Mouse (Mus musculus): ENCODE measurements at regions not wholly inside any gene's neighbourhood (a gene's known extent, or its start where the extent isn't known, plus 50 kb on each side); places are given as distances from the start of the nearest gene placed in this dataset.
A peak's percentile ranks its signal among the peaks of the same experiment; 100 is the strongest.

DNA sequence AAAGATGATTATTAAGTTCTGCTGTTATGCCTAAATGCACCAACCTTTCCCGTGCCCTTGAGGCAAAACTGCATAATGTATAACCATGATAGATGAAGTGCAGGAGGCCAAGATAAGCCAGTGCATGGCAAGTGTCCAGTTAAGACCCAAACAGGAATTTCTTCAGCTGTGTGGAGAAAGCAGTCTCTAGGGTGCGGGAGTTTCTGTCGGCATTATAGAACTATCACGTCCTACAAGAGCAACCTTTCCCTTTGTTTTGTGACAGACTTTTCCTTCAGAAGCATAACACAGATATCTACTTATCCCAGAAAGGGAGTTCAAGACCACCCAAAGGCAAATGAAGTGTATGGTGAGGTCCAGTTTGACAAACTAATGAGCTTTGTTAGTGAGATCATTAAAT is 560.1 kb upstream of the Cdh18 start:
- ATAC-seq (replicated peaks; ENCODE audit: insufficient number of reproducible peaks, low FRiP score, low TSS enrichment, poor library complexity, severe bottlenecking) = no peak

DNA sequence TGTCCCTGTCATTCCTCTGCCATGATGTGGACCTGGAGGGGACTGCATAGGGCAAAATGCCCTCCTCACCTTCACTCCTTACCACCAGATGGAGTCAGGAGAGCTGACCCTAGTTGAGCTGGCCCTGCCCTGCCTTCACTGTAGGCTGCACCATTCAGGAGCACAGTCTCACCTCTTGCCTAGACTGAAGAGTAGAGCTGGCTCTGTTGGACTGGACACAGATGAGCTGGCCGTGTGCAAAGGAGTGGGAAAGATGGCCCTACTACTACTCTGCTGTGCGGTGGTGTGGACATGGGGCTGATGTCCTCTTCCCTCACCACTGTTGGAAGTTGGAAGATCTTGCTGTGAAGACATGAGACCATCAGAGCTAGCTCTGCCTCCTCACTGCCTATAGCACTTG is 555.5 kb upstream of the Cdh18 start:
- ATAC-seq (replicated peaks; ENCODE audit: insufficient number of reproducible peaks, low FRiP score, low TSS enrichment, poor library complexity, severe bottlenecking) = peak; percentile 17; the same call in 1 of the 2 replicates

DNA sequence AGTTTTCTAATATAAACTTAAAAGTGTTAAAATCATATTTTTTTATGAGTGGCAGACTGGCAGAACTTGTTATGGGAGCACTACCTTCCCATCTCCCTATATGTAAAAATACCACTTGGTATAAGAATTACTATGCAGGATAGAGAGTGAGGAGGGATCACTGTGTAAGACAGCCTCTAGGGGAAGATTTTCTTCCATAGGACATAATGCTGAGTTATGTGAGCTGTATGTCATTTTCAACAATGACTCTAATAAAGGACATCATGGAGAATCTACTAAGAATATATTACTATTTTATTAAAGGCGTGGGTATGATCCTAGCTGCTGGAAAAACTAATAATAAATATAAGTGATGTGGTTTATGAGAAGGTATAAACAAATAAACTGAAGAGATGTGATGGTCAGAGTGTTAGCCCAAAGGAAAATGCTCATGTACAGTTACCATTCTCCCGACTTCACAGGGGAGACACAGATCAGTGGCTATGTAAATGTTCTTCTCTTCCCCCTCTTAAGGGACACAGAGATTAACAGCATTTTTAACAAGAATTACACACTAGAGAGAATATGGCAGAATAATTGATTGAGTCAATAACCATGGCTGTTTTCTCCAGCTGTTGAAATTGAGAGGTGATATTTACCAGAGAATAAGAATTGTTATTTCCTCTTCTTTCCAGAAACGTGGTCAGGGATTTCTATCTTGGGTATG is 553.5 kb upstream of the Cdh18 start:
- no peak for ATAC-seq (replicated peaks; ENCODE audit: insufficient number of reproducible peaks, low FRiP score, low TSS enrichment, poor library complexity, severe bottlenecking)

DNA sequence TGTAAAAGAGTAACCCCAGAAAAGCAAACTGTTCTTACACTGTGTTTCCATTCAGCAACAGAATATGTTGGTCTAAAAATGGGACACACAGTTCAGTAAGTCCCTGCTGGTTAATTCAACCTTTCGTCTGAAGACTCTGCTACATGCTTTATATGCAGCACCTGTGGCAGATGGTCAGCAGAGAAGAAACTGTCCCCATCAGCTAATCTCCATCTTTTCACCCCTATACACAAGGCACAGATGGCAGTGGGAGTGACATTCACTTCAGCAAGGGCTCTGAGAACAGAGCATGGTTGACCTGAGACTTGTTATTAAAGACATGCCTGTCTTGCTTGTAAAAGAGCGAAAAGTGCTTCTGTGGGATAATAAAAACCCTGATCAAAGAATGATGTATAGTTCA is 528.8 kb upstream of the Cdh18 start:
- no peak for ATAC-seq (replicated peaks; ENCODE audit: insufficient number of reproducible peaks, low FRiP score, low TSS enrichment, poor library complexity, severe bottlenecking)

GRCm38 (mm10) chr15:22030215-22030614 is 518.6 kb upstream of the Cdh18 start:
- no peak for ATAC-seq (replicated peaks; ENCODE audit: insufficient number of reproducible peaks, low FRiP score, low TSS enrichment, poor library complexity, severe bottlenecking)

DNA sequence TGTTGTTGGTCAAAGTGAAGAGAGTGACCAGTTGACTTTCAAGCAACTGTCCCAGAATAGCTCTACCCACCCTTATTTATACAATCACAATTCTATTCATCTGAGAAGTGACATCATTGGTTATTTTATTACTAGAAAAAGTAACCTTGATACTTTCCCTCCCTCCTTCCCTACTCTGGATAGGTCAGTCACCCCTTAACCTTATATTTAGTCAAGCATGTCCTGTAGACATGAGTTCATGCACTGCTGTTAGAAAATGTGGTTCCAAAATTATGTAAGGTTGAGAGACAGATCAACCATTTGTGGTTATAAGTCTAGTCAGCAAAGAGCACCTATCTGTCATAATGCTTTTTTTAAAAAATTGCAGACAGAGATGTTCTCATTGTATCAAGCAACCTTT is 502.4 kb upstream of the Cdh18 start:
- ATAC-seq (replicated peaks; ENCODE audit: insufficient number of reproducible peaks, low FRiP score, low TSS enrichment, poor library complexity, severe bottlenecking) = no peak

DNA sequence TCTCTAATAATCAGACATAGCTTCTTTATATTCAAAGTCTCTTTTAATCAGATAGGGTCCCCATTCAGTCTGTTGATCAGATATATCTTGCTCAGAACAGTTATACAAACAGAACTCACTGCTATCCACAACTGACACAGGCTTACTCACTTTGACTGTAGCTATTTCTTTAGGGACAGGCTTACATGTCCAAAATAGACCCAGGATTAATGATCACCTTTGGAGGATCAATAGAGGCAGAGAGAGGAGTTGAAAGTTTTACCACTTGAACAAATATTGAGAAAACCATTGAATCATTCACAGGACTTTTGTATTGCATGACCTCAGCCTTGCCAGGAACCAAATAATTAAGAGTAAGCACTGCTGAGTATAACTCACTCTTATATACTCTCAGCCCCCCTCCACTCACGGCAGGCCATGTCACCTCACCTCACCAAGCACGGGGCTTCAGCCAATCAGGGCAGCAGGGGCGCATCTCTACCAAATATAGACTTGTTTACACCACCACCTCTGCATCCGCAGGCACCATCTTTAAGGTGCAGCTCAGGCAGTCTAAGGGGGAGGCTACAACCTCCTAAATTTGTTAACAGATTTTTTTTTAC is 501.8 kb upstream of the Cdh18 start:
- no peak for ATAC-seq (replicated peaks; ENCODE audit: insufficient number of reproducible peaks, low FRiP score, low TSS enrichment, poor library complexity, severe bottlenecking)

DNA sequence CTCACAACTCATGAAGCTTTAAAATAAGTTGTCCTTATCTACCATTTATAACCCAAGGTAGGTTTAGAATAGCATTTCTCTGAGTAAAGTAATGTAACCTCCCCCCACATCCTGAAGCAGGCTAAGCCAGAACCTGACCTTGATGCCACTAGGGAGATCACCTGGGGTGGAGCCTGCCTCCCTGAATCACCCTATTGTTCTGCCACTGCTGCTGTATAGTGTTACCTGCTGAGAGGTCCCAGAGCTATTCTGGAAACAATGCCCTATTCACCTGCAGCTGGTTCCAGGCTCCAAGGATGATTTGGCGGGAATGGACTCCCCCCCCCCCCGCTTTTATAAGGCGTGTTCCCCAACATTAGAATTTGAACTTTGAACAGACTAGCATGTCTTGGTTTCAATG is 462.0 kb upstream of the Cdh18 start:
- ATAC-seq (replicated peaks; ENCODE audit: insufficient number of reproducible peaks, low FRiP score, low TSS enrichment, poor library complexity, severe bottlenecking) = no peak

GRCm38 (mm10) chr15:22121746-22122145 is 427.1 kb upstream of the Cdh18 start:
- ATAC-seq (replicated peaks; ENCODE audit: insufficient number of reproducible peaks, low FRiP score, low TSS enrichment, poor library complexity, severe bottlenecking) = no peak

DNA sequence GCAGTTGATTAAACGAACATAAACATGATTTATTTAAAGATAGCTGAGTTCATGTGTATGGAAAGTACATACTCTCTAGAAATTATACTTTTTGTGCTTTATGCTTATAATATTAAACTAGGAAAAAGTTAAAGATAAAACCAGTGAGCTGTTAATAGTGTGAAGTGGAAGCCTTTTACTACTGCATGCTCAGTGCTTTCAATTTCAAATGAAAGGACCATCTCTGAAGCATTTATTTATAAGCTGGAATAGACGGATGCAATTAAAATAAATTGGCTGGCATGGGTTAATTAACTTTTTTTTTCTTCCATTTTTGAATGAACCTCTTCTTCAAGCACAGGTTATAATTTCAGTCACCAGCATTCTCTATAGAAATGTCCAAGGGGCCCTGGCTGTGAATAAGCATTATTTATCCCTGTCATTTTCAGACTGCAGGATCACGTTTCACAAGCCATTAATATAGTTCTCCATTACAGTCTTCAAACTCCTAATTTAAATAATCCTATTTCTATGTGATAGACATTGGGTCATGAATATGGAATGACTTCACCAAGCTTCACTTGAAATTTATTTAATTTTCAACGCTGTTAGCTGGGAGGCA is 396.8 kb upstream of the Cdh18 start:
- ATAC-seq (replicated peaks; ENCODE audit: insufficient number of reproducible peaks, low FRiP score, low TSS enrichment, poor library complexity, severe bottlenecking) = no peak

- no peak for ATAC-seq (replicated peaks; ENCODE audit: insufficient number of reproducible peaks, low FRiP score, low TSS enrichment, poor library complexity, severe bottlenecking)
These were observed 396.1 kb upstream of the Cdh18 start for GRCm38 (mm10) chr15:22152678-22153077.

- no peak for ATAC-seq (replicated peaks; ENCODE audit: insufficient number of reproducible peaks, low FRiP score, low TSS enrichment, poor library complexity, severe bottlenecking)
These were observed 378.5 kb upstream of the Cdh18 start for GRCm38 (mm10) chr15:22170302-22170701.

DNA sequence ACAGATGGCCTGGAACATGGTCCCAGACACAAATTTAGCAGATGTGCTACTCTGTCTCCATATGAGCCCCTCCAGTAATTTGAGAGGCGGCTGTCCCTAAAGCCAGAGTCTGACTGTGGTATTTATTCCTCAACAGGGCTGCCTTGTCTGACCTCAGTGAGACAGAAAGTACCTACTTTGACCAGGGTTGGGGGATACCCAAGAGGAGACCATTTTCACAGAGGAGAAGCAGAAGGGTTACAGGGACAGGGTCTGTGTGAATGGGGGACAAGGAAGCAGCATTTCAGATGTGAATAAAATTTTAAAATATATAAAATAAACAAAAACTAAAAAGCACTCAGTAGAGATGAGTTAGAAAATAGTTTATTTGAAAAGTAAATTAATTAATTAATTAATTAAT is 339.8 kb upstream of the Cdh18 start:
- no peak for ATAC-seq (replicated peaks; ENCODE audit: insufficient number of reproducible peaks, low FRiP score, low TSS enrichment, poor library complexity, severe bottlenecking)

DNA sequence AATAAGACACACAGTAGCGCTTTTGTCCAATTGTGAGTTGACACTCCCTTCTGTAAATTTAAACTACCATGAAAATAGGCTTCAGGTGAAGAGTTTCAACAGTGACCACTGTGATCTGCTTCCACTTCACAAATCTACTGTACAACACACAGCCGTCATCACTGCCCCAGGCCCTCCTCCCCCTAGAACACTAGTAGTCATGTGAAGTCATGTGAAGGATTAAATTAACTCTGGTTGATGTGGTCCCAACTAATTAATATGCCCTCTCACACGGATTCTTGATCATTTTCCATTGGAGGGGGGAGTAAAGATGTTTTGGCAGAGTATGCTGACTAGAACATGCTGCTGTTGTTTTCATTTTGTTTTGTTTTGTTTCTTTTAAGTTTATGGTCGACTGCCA is 316.2 kb upstream of the Cdh18 start:
- no peak for ATAC-seq (replicated peaks; ENCODE audit: insufficient number of reproducible peaks, low FRiP score, low TSS enrichment, poor library complexity, severe bottlenecking)

- ATAC-seq (replicated peaks; ENCODE audit: insufficient number of reproducible peaks, low FRiP score, low TSS enrichment, poor library complexity, severe bottlenecking) = no peak
These were observed 267.9 kb upstream of the Cdh18 start for GRCm38 (mm10) chr15:22280919-22281318.

GRCm38 (mm10) chr15:22311016-22311415 is 237.8 kb upstream of the Cdh18 start:
- ATAC-seq (replicated peaks; ENCODE audit: insufficient number of reproducible peaks, low FRiP score, low TSS enrichment, poor library complexity, severe bottlenecking) = no peak

GRCm38 (mm10) chr15:22318992-22319391 is 229.8 kb upstream of the Cdh18 start:
- no peak for ATAC-seq (replicated peaks; ENCODE audit: insufficient number of reproducible peaks, low FRiP score, low TSS enrichment, poor library complexity, severe bottlenecking)

DNA sequence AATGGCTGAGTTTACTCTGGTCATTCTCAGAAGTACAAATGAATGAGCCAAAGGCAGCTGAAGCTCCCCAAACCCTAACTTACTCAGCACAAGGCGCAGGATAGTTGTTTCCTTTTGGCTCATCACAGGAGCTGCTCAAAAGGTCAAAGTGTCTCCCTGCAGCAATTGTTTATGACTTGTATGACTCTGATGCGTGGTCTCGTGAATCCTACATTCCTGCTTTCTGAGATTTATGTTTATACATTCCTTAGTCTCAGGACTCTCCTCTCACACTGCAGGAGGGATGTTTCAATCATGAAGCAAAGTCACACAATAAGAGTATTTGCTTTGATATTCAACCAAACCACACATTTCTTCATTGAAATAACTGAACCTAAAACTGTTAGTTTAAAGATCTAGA is 209.9 kb upstream of the Cdh18 start:
- no peak for ATAC-seq (replicated peaks; ENCODE audit: insufficient number of reproducible peaks, low FRiP score, low TSS enrichment, poor library complexity, severe bottlenecking)

- no peak for ATAC-seq (replicated peaks; ENCODE audit: insufficient number of reproducible peaks, low FRiP score, low TSS enrichment, poor library complexity, severe bottlenecking)
These were observed 204.5 kb upstream of the Cdh18 start for GRCm38 (mm10) chr15:22344321-22344720.

DNA sequence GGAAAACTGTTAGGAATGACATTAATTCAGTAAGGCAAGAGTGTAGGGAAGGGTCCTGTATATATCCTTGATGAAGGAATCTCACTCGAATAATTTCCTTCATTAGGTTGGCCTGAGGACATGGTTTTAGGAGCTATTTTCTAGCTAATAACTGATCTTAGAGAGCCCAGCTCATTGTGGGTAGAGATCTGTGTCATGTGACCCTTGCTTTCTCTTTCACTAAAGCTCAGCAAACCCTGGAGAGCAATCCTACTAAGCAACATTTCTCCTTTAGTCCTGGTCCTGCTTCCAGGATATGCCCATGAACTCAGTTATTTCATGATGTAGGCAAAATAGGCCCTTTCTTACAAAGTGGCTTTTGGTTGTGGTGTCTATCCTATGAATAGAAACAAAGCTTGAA is 197.3 kb upstream of the Cdh18 start:
- ATAC-seq (replicated peaks; ENCODE audit: insufficient number of reproducible peaks, low FRiP score, low TSS enrichment, poor library complexity, severe bottlenecking) = no peak
